In the genomic region with DNA sequence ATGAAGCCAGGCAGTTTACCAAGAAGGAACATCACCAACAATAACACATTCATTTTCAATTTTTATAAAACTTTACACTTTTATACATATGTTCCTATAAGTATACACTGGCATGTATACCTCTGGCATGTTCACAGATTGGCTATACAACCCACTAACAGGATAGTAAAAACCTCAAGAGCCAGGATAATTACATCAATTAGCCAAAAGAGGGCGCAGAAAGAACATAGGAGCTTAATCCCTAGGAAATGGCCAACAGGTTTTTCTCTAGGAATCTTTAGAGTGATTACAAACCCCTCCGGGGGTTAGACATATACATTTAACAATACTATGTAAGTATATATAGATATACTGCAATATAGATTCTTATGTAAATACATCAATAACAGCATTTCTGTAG, we compare ENCODE assay signal across 11 mouse cellular contexts. TPM values are rescaled to one million over a fixed set of nuclear protein-coding genes. Genes with fewer than 3 reads are reported as not detected.
A peak's percentile ranks its signal among the peaks of the same experiment; 100 is the strongest.
DNase-seq lines count a peak whose midpoint lies in the region; ATAC-seq and TF ChIP-seq lines count a peak whose summit lies in the region.
"Had no signal": no experiment of that assay in that cellular context is flagged by ENCODE, and none has a peak within 500 bp of the region (broad histone marks: within the 10 kb centered on the region; RNA-seq: fewer than 3 reads in every experiment).

No protein-coding gene starts in this region.

- TF ChIP-seq POLR2A in lung, adult 2 months (IDR thresholded peaks at IDR 0.05; ENCODE audit: borderline replicate concordance, extremely low read depth, low read depth, low read length): no peak
- TF ChIP-seq POLR2A in brain, embryonic 14.5 days (IDR thresholded peaks at IDR 0.05; ENCODE audit: borderline replicate concordance, extremely low read depth, insufficient read depth, insufficient read length, poor library complexity, severe bottlenecking): no peak

- H3K4me3 ChIP-seq in hindbrain, embryonic 11.5 days (ENCODE audit: low read depth, low read length): no peak overlapping the region
- H3K4me3 ChIP-seq in hindbrain, embryonic 12.5 days: no peak overlapping the region
- no peak overlapping the region for H3K4me3 ChIP-seq in lung, adult 2 months (replicated peaks; ENCODE audit: extremely low read depth, low read depth, low read length)
- H3K4me3 ChIP-seq in stomach, postnatal 0 days (ENCODE audit: low read depth, low read length): no peak overlapping the region
- H3K4me3 ChIP-seq: embryonic facial prominence, embryonic 12.5 days had no signal

- H3K27ac ChIP-seq in hindbrain, embryonic 11.5 days (ENCODE audit: low read depth, low read length): no peak overlapping the region
- H3K27ac ChIP-seq in hindbrain, embryonic 12.5 days: no peak overlapping the region
- H3K27ac ChIP-seq in stomach, postnatal 0 days (replicated peaks): no peak overlapping the region
- H3K27ac ChIP-seq: embryonic facial prominence, embryonic 12.5 days; macrophage had no signal

- no peaks in the 10 kb centered on the region for H3K27me3 ChIP-seq in hindbrain, embryonic 11.5 days (ENCODE audit: control insufficient read depth, insufficient read depth, low read length)
- H3K27me3 ChIP-seq in hindbrain, embryonic 12.5 days: no peaks in the 10 kb centered on the region
- H3K27me3 ChIP-seq in stomach, postnatal 0 days (ENCODE audit: control insufficient read depth, insufficient read depth, low read length): no peaks in the 10 kb centered on the region
- H3K27me3 ChIP-seq: embryonic facial prominence, embryonic 12.5 days had no signal

- DNase-seq in hindbrain, embryonic 11.5 days (ENCODE audit: low spot score): peak; percentile 21
- peak; percentile 19 for DNase-seq in lung, postnatal 10 days
- no peak for DNase-seq in lung, adult 2 months
- peak; percentile 77 for DNase-seq in brain, embryonic 14.5 days (ENCODE audit: low read depth)
- no peak for DNase-seq in stomach, postnatal 0 days (ENCODE audit: low spot score)
- DNase-seq in adrenal gland, adult 2 months: no peak
- DNase-seq: kidney, postnatal 25 days; thymus, adult 18-20 months had no signal

- H3K4me1 ChIP-seq in hindbrain, embryonic 11.5 days (replicated peaks; ENCODE audit: control insufficient read depth, insufficient read depth, low read length): no peaks in the 10 kb centered on the region
- peaks cover 7% of the 10 kb centered on the region for H3K4me1 ChIP-seq in hindbrain, embryonic 12.5 days
- H3K4me1 ChIP-seq in lung, adult 2 months (ENCODE audit: control insufficient read depth, insufficient read depth, low read length): no peaks in the 10 kb centered on the region
- H3K4me1 ChIP-seq in stomach, postnatal 0 days (replicated peaks; ENCODE audit: control insufficient read depth, insufficient read depth): no peaks in the 10 kb centered on the region
- H3K4me1 ChIP-seq: embryonic facial prominence, embryonic 12.5 days had no signal

- no peak for TF ChIP-seq EP300 in stomach, postnatal 0 days (optimal IDR thresholded peaks at IDR 0.05)

- WGBS in hindbrain, embryonic 11.5 days: 49% methylated on average over 2 of the region's 2 CpGs
- WGBS in hindbrain, embryonic 12.5 days: 55% methylated on average over 2 of the region's 2 CpGs
- 38% methylated on average over 2 of the region's 2 CpGs for WGBS in lung, adult 2 months
- WGBS in stomach, postnatal 0 days: 19% methylated on average over 2 of the region's 2 CpGs

- no peaks in the 10 kb centered on the region for H3K36me3 ChIP-seq in hindbrain, embryonic 11.5 days (ENCODE audit: control insufficient read depth, insufficient read depth, low read length)
- H3K36me3 ChIP-seq in hindbrain, embryonic 12.5 days: no peaks in the 10 kb centered on the region
- no peaks in the 10 kb centered on the region; the same call in 1 of the 2 replicates for H3K36me3 ChIP-seq in stomach, postnatal 0 days (ENCODE audit: control insufficient read depth, insufficient read depth, low read length)
- H3K36me3 ChIP-seq: embryonic facial prominence, embryonic 12.5 days had no signal

- ATAC-seq in hindbrain, embryonic 11.5 days (ENCODE audit: low FRiP score): no peak
- ATAC-seq in hindbrain, embryonic 12.5 days (ENCODE audit: low FRiP score): no peak
- no peak for ATAC-seq in stomach, postnatal 0 days (ENCODE audit: low FRiP score, low TSS enrichment)

- no peak overlapping the region for H3K9ac ChIP-seq in hindbrain, embryonic 11.5 days (ENCODE audit: low read depth, low read length)
- H3K9ac ChIP-seq in hindbrain, embryonic 12.5 days: no peak overlapping the region
- no peak overlapping the region for H3K9ac ChIP-seq in stomach, postnatal 0 days (ENCODE audit: low read length)
- H3K9ac ChIP-seq: embryonic facial prominence, embryonic 12.5 days had no signal

- no peaks in the 10 kb centered on the region for H3K9me3 ChIP-seq in hindbrain, embryonic 11.5 days (ENCODE audit: control insufficient read depth, low read length)
- H3K9me3 ChIP-seq in hindbrain, embryonic 12.5 days (replicated peaks): no peaks in the 10 kb centered on the region
- H3K9me3 ChIP-seq in stomach, postnatal 0 days (ENCODE audit: control insufficient read depth, low read length): no peaks in the 10 kb centered on the region
- H3K9me3 ChIP-seq: embryonic facial prominence, embryonic 12.5 days had no signal

- H3K4me2 ChIP-seq in hindbrain, embryonic 11.5 days (replicated peaks; ENCODE audit: low read depth, low read length): no peak overlapping the region
- no peak overlapping the region for H3K4me2 ChIP-seq in hindbrain, embryonic 12.5 days (replicated peaks)
- no peak overlapping the region for H3K4me2 ChIP-seq in stomach, postnatal 0 days (replicated peaks; ENCODE audit: low read depth)
- H3K4me2 ChIP-seq: embryonic facial prominence, embryonic 12.5 days had no signal

- TF ChIP-seq CTCF in lung, adult 2 months (IDR thresholded peaks at IDR 0.05; ENCODE audit: insufficient read depth, low read length): no peak
- peak; percentile 9; the same call in 1 of the 2 replicates for TF ChIP-seq CTCF in brain, embryonic 14.5 days (IDR thresholded peaks at IDR 0.05; ENCODE audit: borderline replicate concordance, extremely low read depth, insufficient read depth, insufficient read length)
- TF ChIP-seq CTCF in stomach, postnatal 0 days (IDR thresholded peaks at IDR 0.05; ENCODE audit: low read depth): peak; percentile 75

RNA-seq across cellular contexts. Expression of gene Zdhhc21, which starts 55.7 kb away (rescaled TPM):
- polyA plus RNA-seq in hindbrain, embryonic 11.5 days (2014; fragmentation: Nextera tagmentation; extraction: Ambion mirVana): 12.7 and 16.9 TPM in 2 replicates
- 20.2 and 22.4 TPM in 2 replicates for polyA plus RNA-seq in hindbrain, embryonic 12.5 days (2016; fragmentation: Nextera tagmentation; extraction: Ambion mirVana)
- polyA plus RNA-seq in lung, adult 2 months (2012; rRNA removed): 2.9 and 4.3 TPM in 2 replicates
- 12.4 and 14.7 TPM in 2 replicates for polyA plus RNA-seq in brain, embryonic 14.5 days (2012; rRNA removed)
- 9.9 and 10.4 TPM in 2 replicates for polyA plus RNA-seq in stomach, postnatal 0 days (2015; fragmentation: Nextera tagmentation; extraction: Ambion mirVana)
- total RNA-seq in adrenal gland, adult 2 months (2021): 10 to 100 TPM; 11.4 to 17.9 TPM
- 0.96 and 1.2 TPM in 2 replicates for polyA plus RNA-seq in adrenal gland, adult 2 months (2012; rRNA removed)

Comparison
In these comparisons a context has a peak if more than half of its experiments do, and no peak if none do; other contexts are left out.
1. DNase-seq: peak in hindbrain, embryonic 11.5 days (single experiment), lung, postnatal 10 days (single experiment) and brain, embryonic 14.5 days (single experiment); none in lung, adult 2 months (single experiment), stomach, postnatal 0 days (single experiment) and adrenal gland, adult 2 months (single experiment).